Mouse (Mus musculus) lung, embryonic 16.5 days (tissue): Measurements from ENCODE around the gene Rplp0. TPM values are rescaled to one million over a fixed set of nuclear protein-coding genes. Genes with fewer than 3 reads are reported as not detected.

Experiments used
- ATAC-seq: fragments of 200-750 bp; cut with Nextera tagmentation; 2 replicates; pipeline ENCODE4 v1.8.0; 2017; ENCODE audit warnings: low read depth, mild to moderate bottlenecking, moderate library complexity
- H3K27ac ChIP-seq: fragments of 300-500 bp; sonication (generic); 2 replicates; pipeline ENCODE4 v1.5.1; 2014; ENCODE audit warnings: mild to moderate bottlenecking, control low read depth, low read length
- H3K27me3 ChIP-seq: fragments of 300-500 bp; sonication (generic); 2 replicates; pipeline ENCODE4 v1.6.1; 2014; ENCODE audit warnings: low read depth, low read length, mixed read lengths; ENCODE audit not compliant: control insufficient read depth, insufficient read depth
- H3K36me3 ChIP-seq: fragments of 300-500 bp; sonication (generic); 2 replicates; pipeline ENCODE4 v1.6.1; 2014; ENCODE audit warnings: low read length; ENCODE audit not compliant: control insufficient read depth, insufficient read depth
- H3K4me1 ChIP-seq: fragments of 300-500 bp; sonication (generic); replicated peaks from 2 replicates; pipeline ENCODE4 v1.6.1; 2014; ENCODE audit warnings: low read length, mixed read lengths; ENCODE audit not compliant: control insufficient read depth, insufficient read depth
- H3K4me2 ChIP-seq: fragments of 300-500 bp; sonication (generic); 2 replicates; pipeline ENCODE4 v1.6.1; 2014; ENCODE audit warnings: low read depth, low read length, control low read depth
- H3K4me3 ChIP-seq: fragments of 300-500 bp; sonication (generic); 2 replicates; pipeline ENCODE4 v1.5.1; 2014; ENCODE audit warnings: mild to moderate bottlenecking, low read length, control low read depth
- H3K9ac ChIP-seq: fragments of 300-500 bp; sonication (generic); 2 replicates; pipeline ENCODE4 v1.6.1; 2014; ENCODE audit warnings: low read length, control low read depth
- H3K9me3 ChIP-seq: fragments of 300-500 bp; sonication (generic); 2 replicates; pipeline ENCODE4 v1.6.1; 2016; ENCODE audit warnings: low read length; ENCODE audit not compliant: control insufficient read depth
- WGBS: fragments of 180-500 bp; shearing (Covaris S2); extraction: QIAGEN DNeasy Blood & Tissue Kit; methylation state at CpG from one replicate; pipeline ENCODE4 v1.1.7; 2014; 5-methylcytosine and 5-hydroxymethylcytosine counted together
- polyA plus RNA-seq: library from polyadenylated mRNA; unstranded; fragments of >200 nt; fragmentation: Nextera tagmentation; extraction: Ambion mirVana; gene quantifications from 2 replicates; pipeline ENCODE4 v1.2.1, GENCODE M21; 2015

Gene Rplp0
- polyA plus RNA-seq, 1 experiment from 2014 or later, result 1,507 TPM

DNA sequence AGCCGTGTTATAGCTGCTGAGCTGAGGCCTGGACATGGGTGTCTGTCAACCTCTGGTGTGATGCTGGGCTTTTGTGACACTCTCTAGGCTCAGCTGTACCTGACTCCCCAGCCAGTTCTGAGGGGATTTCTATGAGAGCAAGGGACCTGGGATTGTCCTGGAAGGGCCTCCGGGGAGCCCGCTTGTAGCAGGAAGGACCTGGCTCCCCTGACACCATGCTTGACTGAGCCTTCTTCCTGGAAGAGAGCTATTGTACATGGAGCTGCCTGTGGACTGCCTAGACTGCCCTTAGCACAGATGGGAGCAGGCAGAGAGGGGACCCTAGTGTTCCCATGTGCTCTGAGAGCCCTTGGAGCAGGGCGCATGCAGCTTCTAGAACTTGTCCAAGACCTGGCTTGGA lies 33.9 kb upstream of the Rplp0 start:
- no peaks in the 10 kb centered on the region for H3K36me3 ChIP-seq
- no peak overlapping the region for H3K4me3 ChIP-seq
- H3K4me1 ChIP-seq, result peaks cover 78% of the 10 kb centered on the region
- H3K27ac ChIP-seq, result peak overlapping the region; percentile 41; the same call in 1 of the 2 replicates
- no peaks in the 10 kb centered on the region for H3K9me3 ChIP-seq
- no peak for ATAC-seq
- H3K9ac ChIP-seq, result no peak overlapping the region
- no peak overlapping the region for H3K4me2 ChIP-seq
- H3K27me3 ChIP-seq, result no peaks in the 10 kb centered on the region
- 79% methylated on average over 4 of the region's 4 CpGs for whole genome bisulfite sequencing

DNA sequence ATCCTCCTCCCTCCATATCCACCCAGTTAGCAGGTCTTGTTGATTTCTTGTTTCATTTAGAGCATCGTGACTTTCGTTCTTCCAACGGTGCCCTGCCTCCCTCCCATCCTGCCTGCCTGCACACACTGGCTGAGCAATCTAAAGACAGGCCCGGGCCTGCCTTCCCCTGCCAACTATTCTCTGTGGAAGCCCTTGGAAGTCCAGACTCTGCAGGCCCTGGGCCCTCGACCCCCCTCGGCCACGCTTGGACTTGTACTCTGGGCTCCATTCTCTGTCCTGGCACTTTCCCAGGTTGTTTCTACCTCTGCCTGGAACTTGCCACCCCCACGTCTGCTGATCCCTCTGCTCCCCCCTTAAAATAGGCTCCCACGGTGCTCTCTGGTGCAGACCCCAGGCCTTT lies 33.3 kb upstream of the Rplp0 start:
- H3K4me3 ChIP-seq, result no peak overlapping the region

DNA sequence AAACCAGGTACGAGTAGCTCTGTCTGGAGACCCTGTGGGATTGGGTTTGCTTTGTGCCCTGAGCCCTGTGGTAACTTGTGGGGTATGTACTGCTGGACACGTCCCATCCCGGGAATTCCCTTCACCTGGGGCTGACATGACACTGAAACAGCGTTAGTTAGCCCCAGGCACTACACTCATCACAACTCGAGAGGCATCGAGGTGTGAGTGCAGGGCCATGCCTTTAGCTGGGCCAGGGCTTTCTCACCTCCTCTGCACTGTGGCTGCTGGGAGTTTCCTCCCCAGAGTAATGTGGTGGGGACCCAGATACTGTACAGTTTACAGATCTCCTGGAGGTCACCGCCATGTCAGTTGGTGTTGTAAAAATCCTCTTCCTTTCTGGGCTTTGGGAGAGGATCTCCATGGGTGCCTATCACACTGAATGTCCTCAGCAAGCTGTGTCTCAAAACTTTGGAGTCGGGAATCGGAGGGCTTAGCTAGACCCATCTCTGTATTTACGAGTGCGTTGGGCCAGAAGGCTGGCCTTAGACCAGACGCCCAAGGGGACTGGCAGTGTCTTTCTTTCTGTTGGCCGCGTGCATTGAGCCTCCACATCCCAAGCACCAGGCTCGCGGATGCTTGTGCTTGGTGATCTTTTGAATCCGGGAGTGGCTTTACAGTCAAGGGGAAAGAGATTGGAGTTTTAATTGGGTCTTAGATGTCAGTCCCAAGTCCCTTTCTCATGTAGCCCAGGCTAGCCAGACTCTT lies 32.6 kb upstream of the Rplp0 start:
- H3K4me1 ChIP-seq, result peaks cover 79% of the 10 kb centered on the region
- no peaks in the 10 kb centered on the region for H3K27me3 ChIP-seq
- WGBS, result 84% methylated on average over 17 of the region's 17 CpGs
- H3K27ac ChIP-seq, result no peak overlapping the region
- H3K4me3 ChIP-seq, result no peak overlapping the region
- H3K36me3 ChIP-seq, result no peaks in the 10 kb centered on the region
- no peak for ATAC-seq
- no peaks in the 10 kb centered on the region for H3K9me3 ChIP-seq
- H3K9ac ChIP-seq, result no peak overlapping the region; the same call in 1 of the 2 replicates
- no peak overlapping the region for H3K4me2 ChIP-seq

More for the DNA sequence above, 33.3 kb upstream of the Rplp0 start:
- H3K4me2 ChIP-seq, result no peak overlapping the region
- no peak for ATAC-seq
- H3K9ac ChIP-seq, result peak overlapping the region; percentile 23; the same call in 1 of the 2 replicates
- peak overlapping the region; percentile 17; the same call in 1 of the 2 replicates for H3K27ac ChIP-seq
- peaks cover 78% of the 10 kb centered on the region for H3K4me1 ChIP-seq
- no peaks in the 10 kb centered on the region for H3K36me3 ChIP-seq
- no peaks in the 10 kb centered on the region for H3K27me3 ChIP-seq
- 73% methylated on average over 9 of the region's 9 CpGs for whole genome bisulfite sequencing
- H3K9me3 ChIP-seq, result no peaks in the 10 kb centered on the region

DNA sequence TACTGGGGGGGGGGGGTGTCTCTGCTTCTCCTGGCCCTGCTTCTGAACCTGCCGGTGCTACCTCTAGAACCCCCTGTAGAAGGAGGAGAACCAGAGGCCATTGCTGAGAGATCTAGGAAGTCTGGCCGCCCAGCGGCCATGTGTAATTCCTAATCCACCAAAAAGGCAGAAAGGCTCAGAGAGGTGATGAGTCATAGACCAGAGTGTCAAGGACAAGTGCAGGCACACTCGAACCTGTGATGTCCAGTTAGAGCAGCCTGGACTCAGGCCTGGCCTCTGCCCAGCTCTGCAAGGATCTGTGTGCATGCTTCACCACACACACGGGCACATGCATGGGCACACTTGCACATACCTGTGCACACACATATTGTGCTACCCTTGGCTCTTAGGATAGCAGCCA lies 31.1 kb upstream of the Rplp0 start:
- no peak for ATAC-seq
- Histone ChIP-seq H3K9me3 (no peaks in the 10 kb centered on the region), H3K27me3 (no peaks in the 10 kb centered on the region), H3K4me2 (no peak overlapping the region), H3K4me1 (peaks cover 79% of the 10 kb centered on the region), H3K4me3 (no peak overlapping the region), H3K9ac (no peak overlapping the region), H3K36me3 (no peaks in the 10 kb centered on the region), H3K27ac (no peak overlapping the region)
- 73% methylated on average over 5 of the region's 5 CpGs for WGBS

DNA sequence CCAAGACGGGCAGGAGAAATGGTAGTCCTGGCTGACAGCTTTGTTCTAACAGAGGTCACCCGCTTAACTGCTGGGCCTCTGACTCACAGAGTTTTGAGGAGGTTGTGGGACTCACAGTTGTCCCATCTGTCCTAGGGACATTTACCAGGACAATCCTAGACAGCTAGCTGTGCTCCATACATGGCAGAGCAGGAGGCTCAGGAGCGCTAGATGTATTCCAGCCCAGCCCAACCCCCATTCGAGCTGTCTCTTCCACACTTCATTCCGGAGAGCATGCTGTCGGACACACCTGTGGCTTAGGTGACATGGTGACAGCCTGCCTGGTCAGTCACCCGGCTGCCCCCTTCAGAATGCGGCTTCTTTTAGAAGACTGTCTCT lies 29.9 kb upstream of the Rplp0 start:
- no peaks in the 10 kb centered on the region for H3K36me3 ChIP-seq
- WGBS, result 25% methylated on average over 8 of the region's 8 CpGs
- no peak overlapping the region for H3K4me3 ChIP-seq
- H3K9me3 ChIP-seq, result no peaks in the 10 kb centered on the region
- no peaks in the 10 kb centered on the region for H3K27me3 ChIP-seq
- peaks cover 80% of the 10 kb centered on the region for H3K4me1 ChIP-seq
- H3K9ac ChIP-seq, result peak overlapping the region; percentile 54
- H3K27ac ChIP-seq, result peak overlapping the region; percentile 97
- peak overlapping the region; percentile 45 for H3K4me2 ChIP-seq
- ATAC-seq, result 0 out of 2 replicates have a peak, but pooled peaks have one; percentile 0

DNA sequence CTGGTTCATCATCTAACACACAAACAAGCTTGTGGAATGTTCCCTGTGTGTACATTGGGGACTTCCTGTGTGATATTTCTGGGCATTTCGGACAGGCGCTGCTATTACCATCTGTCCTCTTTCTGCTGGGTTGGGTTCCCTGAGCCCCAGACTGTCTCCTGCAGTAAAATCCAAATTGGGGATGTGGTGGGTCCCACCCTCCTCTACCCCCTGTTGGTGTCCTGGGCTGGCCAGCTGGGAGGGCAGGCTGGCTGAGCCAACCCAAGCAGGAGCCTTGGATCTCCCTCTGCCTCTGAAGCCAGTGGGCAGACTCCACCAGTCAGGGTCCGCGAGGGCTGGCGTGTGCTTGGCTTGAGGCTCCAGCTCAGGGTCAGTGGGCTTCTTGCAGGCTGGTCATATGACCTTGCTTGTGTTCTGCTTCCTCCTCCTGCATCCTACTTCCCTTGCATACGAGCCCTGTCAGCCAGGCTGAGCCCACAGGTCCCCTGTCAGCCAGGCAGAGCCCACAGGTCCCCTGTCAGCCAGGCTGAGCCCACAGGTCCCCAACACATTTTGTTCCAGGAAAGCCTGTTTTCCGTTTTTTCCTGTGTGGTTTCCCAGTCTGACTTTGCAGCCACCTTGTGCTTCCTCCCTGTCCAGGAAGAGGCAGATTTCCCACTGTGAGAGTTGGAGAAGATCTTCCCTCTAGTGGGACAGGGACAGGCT lies 29.4 kb upstream of the Rplp0 start:
- peak overlapping the region; percentile 45 for H3K4me2 ChIP-seq
- WGBS, result 30% methylated on average over 7 of the region's 7 CpGs

DNA sequence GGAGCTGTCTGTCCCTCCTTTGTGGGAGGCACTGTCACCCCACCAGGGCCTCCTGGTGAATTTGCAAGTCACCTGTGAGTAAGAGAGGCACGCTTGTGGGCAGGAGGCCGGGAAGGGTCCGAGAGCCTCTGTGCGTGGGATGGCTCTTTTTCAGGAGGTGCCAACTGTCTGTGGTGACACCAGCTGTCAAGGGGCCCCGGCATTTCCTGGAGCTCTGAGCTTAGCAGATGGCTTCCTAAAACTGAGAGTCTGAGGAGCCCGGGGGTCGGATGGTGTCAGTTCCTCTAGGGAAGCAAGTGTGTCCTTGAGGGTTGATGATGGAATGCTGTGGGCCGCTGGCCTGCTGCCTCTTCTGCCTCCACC lies 28.8 kb upstream of the Rplp0 start:
- Histone ChIP-seq H3K36me3 (no peaks in the 10 kb centered on the region), H3K27ac (peak overlapping the region; percentile 97), H3K9me3 (no peaks in the 10 kb centered on the region), H3K4me2 (peak overlapping the region; percentile 45), H3K4me3 (peak overlapping the region; percentile 10; the same call in 1 of the 2 replicates), H3K27me3 (no peaks in the 10 kb centered on the region), H3K9ac (peak overlapping the region; percentile 54), H3K4me1 (peaks cover 80% of the 10 kb centered on the region)
- WGBS, result 34% methylated on average over 8 of the region's 8 CpGs
- ATAC-seq, result no peak

More for the DNA sequence above, 29.4 kb upstream of the Rplp0 start:
- Histone ChIP-seq H3K27ac (peak overlapping the region; percentile 97), H3K9ac (peak overlapping the region; percentile 54), H3K36me3 (no peaks in the 10 kb centered on the region), H3K4me3 (peak overlapping the region; percentile 10; the same call in 1 of the 2 replicates), H3K27me3 (no peaks in the 10 kb centered on the region), H3K4me1 (peaks cover 80% of the 10 kb centered on the region), H3K9me3 (no peaks in the 10 kb centered on the region)
- peak; percentile 42 for ATAC-seq

DNA sequence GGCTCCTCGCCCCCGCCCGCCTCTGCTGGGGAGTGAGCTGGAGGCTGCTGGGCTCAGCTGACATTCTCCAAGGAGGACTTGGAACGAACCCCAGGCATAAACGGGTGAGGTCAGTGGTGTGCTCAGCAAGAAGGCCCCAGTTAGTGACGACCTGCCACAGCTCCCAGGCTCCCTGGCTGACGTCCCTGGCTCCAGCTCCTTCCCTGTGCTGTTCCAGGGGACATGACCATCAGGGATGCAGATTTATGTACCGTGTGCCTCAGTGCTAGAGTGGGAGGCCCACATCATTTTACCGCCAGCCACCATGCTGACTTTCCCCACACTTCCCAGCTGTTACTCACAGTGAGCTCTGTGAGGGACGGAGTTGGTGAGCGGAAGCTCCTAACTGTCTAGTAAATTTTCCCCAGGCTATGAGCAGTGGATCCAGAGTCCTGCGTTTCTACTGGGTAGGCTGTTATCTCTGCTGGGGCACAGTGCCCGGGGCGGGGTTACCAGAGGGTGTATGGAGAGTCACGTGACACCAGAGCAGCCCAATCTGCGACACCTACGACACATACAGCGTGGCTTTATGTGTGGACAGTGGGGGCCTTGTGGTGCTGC lies 27.5 kb upstream of the Rplp0 start:
- WGBS, result 19% methylated on average over 18 of the region's 18 CpGs
- peak overlapping the region; percentile 3; the same call in 1 of the 2 replicates for H3K4me3 ChIP-seq

DNA sequence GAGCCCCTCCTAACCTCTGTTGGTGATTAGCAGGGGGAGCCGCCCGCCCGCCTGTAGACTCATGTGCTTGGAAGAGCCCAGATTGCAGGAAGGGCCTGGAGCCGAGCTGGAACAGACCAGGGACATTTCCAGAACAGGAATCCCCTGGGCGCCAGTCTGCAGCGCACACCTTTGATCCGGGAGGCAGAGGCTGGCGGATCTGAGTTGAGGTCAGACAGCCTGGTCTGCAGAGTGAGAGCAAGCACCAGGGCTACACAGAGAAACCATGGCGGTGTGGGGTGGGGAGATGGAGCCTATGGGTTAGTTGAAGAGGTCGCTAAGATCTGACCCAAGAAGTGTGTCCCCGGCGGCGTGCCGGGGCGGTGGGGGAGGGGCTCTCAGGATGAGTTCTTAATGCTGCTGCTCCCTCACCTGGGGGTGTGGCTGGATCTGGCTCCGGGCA lies 25.0 kb upstream of the Rplp0 start:
- no peak for ATAC-seq
- H3K27ac ChIP-seq, result peak overlapping the region; percentile 72
- no peak overlapping the region for H3K4me3 ChIP-seq
- peak overlapping the region; percentile 41; the same call in 1 of the 2 replicates for H3K9ac ChIP-seq
- H3K4me1 ChIP-seq, result peaks cover 83% of the 10 kb centered on the region
- no peaks in the 10 kb centered on the region for H3K36me3 ChIP-seq
- no peaks in the 10 kb centered on the region for H3K27me3 ChIP-seq
- no peaks in the 10 kb centered on the region for H3K9me3 ChIP-seq
- H3K4me2 ChIP-seq, result peak overlapping the region; percentile 27; the same call in 1 of the 2 replicates
- WGBS, result 16% methylated on average over 16 of the region's 16 CpGs

More for the DNA sequence above, 27.5 kb upstream of the Rplp0 start:
- H3K27me3 ChIP-seq, result no peaks in the 10 kb centered on the region
- no peaks in the 10 kb centered on the region for H3K36me3 ChIP-seq
- H3K9me3 ChIP-seq, result no peaks in the 10 kb centered on the region
- peaks cover 74% of the 10 kb centered on the region for H3K4me1 ChIP-seq
- H3K27ac ChIP-seq, result peak overlapping the region; percentile 97
- peak overlapping the region; percentile 30; the same call in 1 of the 2 replicates for H3K4me2 ChIP-seq
- H3K9ac ChIP-seq, result peak overlapping the region; percentile 57
- peak; percentile 86 for ATAC-seq
